Mouse (Mus musculus): Measurements from ENCODE around the gene Tsen54.
A peak's percentile ranks its signal among the peaks of the same experiment; 100 is the strongest.

Gene Tsen54

GRCm38 (mm10) chr11:115803072-115803709, 11.3 kb upstream of the Tsen54 start:
- no peak for DNase-seq (ENCODE audit: low spot score in 2 of 2)

- no peak for DNase-seq (ENCODE audit: low spot score in 2 of 2)
Measured at GRCm38 (mm10) chr11:115805005-115805404, 9.5 kb upstream of the Tsen54 start.

- no peak for DNase-seq (ENCODE audit: low spot score in 2 of 2)
Measured at GRCm38 (mm10) chr11:115806154-115806553, 8.4 kb upstream of the Tsen54 start.

GRCm38 (mm10) chr11:115807306-115807705, 7.2 kb upstream of the Tsen54 start:
- DNase-seq (ENCODE audit: low spot score in 2 of 2), result peak; percentile 70 to 71

GRCm38 (mm10) chr11:115807971-115808370, 6.6 kb upstream of the Tsen54 start:
- DNase-seq (ENCODE audit: low spot score in 2 of 2), result no peak

GRCm38 (mm10) chr11:115808696-115809310, 5.7 kb upstream of the Tsen54 start:
- peak; percentile 58 to 59 for DNase-seq (ENCODE audit: low spot score in 2 of 2)

- no peak for DNase-seq (ENCODE audit: low spot score in 2 of 2)
Measured at GRCm38 (mm10) chr11:115809311-115809781, 5.2 kb upstream of the Tsen54 start.

- DNase-seq (ENCODE audit: low spot score in 2 of 2), result no peak
Measured at GRCm38 (mm10) chr11:115810377-115810776, 4.1 kb upstream of the Tsen54 start.

- DNase-seq (ENCODE audit: low spot score in 2 of 2), result peak; percentile 54 to 61
Measured at GRCm38 (mm10) chr11:115811381-115812093, 3.0 kb upstream of the Tsen54 start.

GRCm38 (mm10) chr11:115812095-115812494, 2.4 kb upstream of the Tsen54 start:
- DNase-seq (ENCODE audit: low spot score in 2 of 2), result no peak

- DNase-seq (ENCODE audit: low spot score in 2 of 2), result no peak
Measured at GRCm38 (mm10) chr11:115812533-115813420, 1.7 kb upstream of the Tsen54 start.

GRCm38 (mm10) chr11:115813507-115814296, 822 bp upstream of the Tsen54 start, which contains the start of gene Caskin2:
TSS of gene Caskin2 (minus strand) at chr11:115813639.
- DNase-seq (ENCODE audit: low spot score in 2 of 2), result peak; percentile 93 to 94

GRCm38 (mm10) chr11:115817331-115817730, 2.8 kb downstream of the Tsen54 start:
- no peak for DNase-seq (ENCODE audit: low spot score in 2 of 2)

GRCm38 (mm10) chr11:115819915-115820623, 5.5 kb downstream of the Tsen54 start:
- no peak for DNase-seq (ENCODE audit: low spot score in 2 of 2)

GRCm38 (mm10) chr11:115821001-115821400, 6.5 kb downstream of the Tsen54 start:
- DNase-seq (ENCODE audit: low spot score in 2 of 2), result no peak

GRCm38 (mm10) chr11:115823774-115824740, 9.5 kb downstream of the Tsen54 start, which contains the start of gene Llgl2:
TSS of gene Llgl2 (plus strand) at chr11:115824049.
- peak; percentile 65 to 71 for DNase-seq (ENCODE audit: low spot score in 2 of 2)

- DNase-seq (ENCODE audit: low spot score in 2 of 2), result no peak
Measured at GRCm38 (mm10) chr11:115824813-115825212, 10.3 kb downstream of the Tsen54 start.

- no peak for DNase-seq (ENCODE audit: low spot score in 2 of 2)
Measured at GRCm38 (mm10) chr11:115826487-115826886, 12.0 kb downstream of the Tsen54 start.

- DNase-seq (ENCODE audit: low spot score in 2 of 2), result no peak
Measured at GRCm38 (mm10) chr11:115827624-115828023, 13.1 kb downstream of the Tsen54 start.

Data from right cerebral cortex, postnatal 10 days (tissue).